Mouse (Mus musculus): Measurements from ENCODE around the gene Gosr2. TPM values are rescaled to one million over a fixed set of nuclear protein-coding genes. Genes with fewer than 3 reads are reported as not detected.

The Gosr2 gene
- 97.2 and 99.3 TPM in 2 replicates for polyA plus RNA-seq (2012; rRNA removed)

GRCm38 (mm10) chr11:103697565-103698176 is at the start of gene Gosr2:
TSS of gene Gosr2 (minus strand) at chr11:103697898.

GRCm38 (mm10) chr11:103649301-103649982 is 48.3 kb downstream of the Gosr2 start, which contains the start of gene Rprml:
TSS of gene Rprml (plus strand) at chr11:103649570.

GRCm38 (mm10) chr11:103638790-103639189 is 58.9 kb downstream of the Gosr2 start, which contains the start of gene Lyzl6:
TSS of gene Lyzl6 (minus strand) at chr11:103638890.

Other genes starting within 250 kb of the Gosr2 start
- gene Lrrc37a, start 193.3 kb downstream of the Gosr2 start, polyA plus RNA-seq (2012; rRNA removed) = not detected in 2 replicates
- gene Gm884, start 76.8 kb downstream of the Gosr2 start, polyA plus RNA-seq (2012; rRNA removed) = not detected in 2 replicates
- not detected in 2 replicates for gene Lyzl6, start 59.0 kb downstream of the Gosr2 start, polyA plus RNA-seq (2012; rRNA removed)
- 1.2 and 1.9 TPM in 2 replicates for gene Rprml, start 48.3 kb downstream of the Gosr2 start, polyA plus RNA-seq (2012; rRNA removed)
- 0.21 and 0.40 TPM in 2 replicates for gene Wnt9b, start 51.9 kb upstream of the Gosr2 start, polyA plus RNA-seq (2012; rRNA removed)
- gene Wnt3, start 76.3 kb upstream of the Gosr2 start, polyA plus RNA-seq (2012; rRNA removed) = 6.7 and 7.5 TPM in 2 replicates

Data from central nervous system, embryonic 14 days (tissue).